Mouse (Mus musculus): ENCODE measurements around the gene Hormad2. TPM values are rescaled to one million over a fixed set of nuclear protein-coding genes. Genes with fewer than 3 reads are reported as not detected.

Hormad2 gene
- polyA plus RNA-seq, 1 experiment from 2014 or later: 0.35 TPM

GRCm38 (mm10) chr11:4471734-4472133 is 30.8 kb upstream of the Hormad2 start:
- Histone ChIP-seq H3K36me3 (ENCODE audit: control insufficient read depth, insufficient read depth, low read length) (no peaks in the 10 kb centered on the region), H3K9me3 (ENCODE audit: control insufficient read depth, low read length) (no peaks in the 10 kb centered on the region), H3K9ac (ENCODE audit: low read length) (no peak overlapping the region), H3K27me3 (ENCODE audit: control insufficient read depth, insufficient read depth, low read depth, low read length) (no peaks in the 10 kb centered on the region), H3K4me3 (ENCODE audit: low read length) (no peak overlapping the region), H3K27ac (ENCODE audit: low read length) (no peak overlapping the region), H3K4me2 (ENCODE audit: low read depth, low read length) (no peak overlapping the region), H3K4me1 (replicated peaks; ENCODE audit: control insufficient read depth, insufficient read depth, low read length) (no peaks in the 10 kb centered on the region)
- ATAC-seq (ENCODE audit: low read depth): no peak
- WGBS: 75% methylated on average over 5 of the region's 5 CpGs

- Histone ChIP-seq H3K27ac (ENCODE audit: low read length) (no peak overlapping the region), H3K4me2 (ENCODE audit: low read depth, low read length) (no peak overlapping the region), H3K9me3 (ENCODE audit: control insufficient read depth, low read length) (no peaks in the 10 kb centered on the region), H3K4me1 (replicated peaks; ENCODE audit: control insufficient read depth, insufficient read depth, low read length) (no peaks in the 10 kb centered on the region), H3K27me3 (ENCODE audit: control insufficient read depth, insufficient read depth, low read depth, low read length) (no peaks in the 10 kb centered on the region), H3K9ac (ENCODE audit: low read length) (no peak overlapping the region), H3K36me3 (ENCODE audit: control insufficient read depth, insufficient read depth, low read length) (no peaks in the 10 kb centered on the region), H3K4me3 (ENCODE audit: low read length) (no peak overlapping the region)
- no peak for ATAC-seq (ENCODE audit: low read depth)
Measured at GRCm38 (mm10) chr11:4471251-4471650, 30.3 kb upstream of the Hormad2 start.

- no peak overlapping the region for H3K9ac ChIP-seq (ENCODE audit: low read length)
- no peak overlapping the region for H3K4me2 ChIP-seq (ENCODE audit: low read depth, low read length)
- 60% methylated on average over 5 of the region's 5 CpGs for WGBS
- no peaks in the 10 kb centered on the region for H3K4me1 ChIP-seq (replicated peaks; ENCODE audit: control insufficient read depth, insufficient read depth, low read length)
- H3K36me3 ChIP-seq (ENCODE audit: control insufficient read depth, insufficient read depth, low read length): no peaks in the 10 kb centered on the region
- no peaks in the 10 kb centered on the region for H3K27me3 ChIP-seq (ENCODE audit: control insufficient read depth, insufficient read depth, low read depth, low read length)
- H3K9me3 ChIP-seq (ENCODE audit: control insufficient read depth, low read length): no peaks in the 10 kb centered on the region
- ATAC-seq (ENCODE audit: low read depth): no peak
- no peak overlapping the region for H3K27ac ChIP-seq (ENCODE audit: low read length)
- H3K4me3 ChIP-seq (ENCODE audit: low read length): no peak overlapping the region
Measured at GRCm38 (mm10) chr11:4469091-4469490, 28.2 kb upstream of the Hormad2 start.

GRCm38 (mm10) chr11:4467436-4467835 is 26.5 kb upstream of the Hormad2 start:
- H3K27ac ChIP-seq (ENCODE audit: low read length): no peak overlapping the region
- H3K4me2 ChIP-seq (ENCODE audit: low read depth, low read length): no peak overlapping the region
- H3K9ac ChIP-seq (ENCODE audit: low read length): no peak overlapping the region
- H3K4me1 ChIP-seq (replicated peaks; ENCODE audit: control insufficient read depth, insufficient read depth, low read length): no peaks in the 10 kb centered on the region
- no peaks in the 10 kb centered on the region for H3K27me3 ChIP-seq (ENCODE audit: control insufficient read depth, insufficient read depth, low read depth, low read length)
- WGBS: 92% methylated on average over 1 of the region's 1 CpGs
- no peak for ATAC-seq (ENCODE audit: low read depth)
- no peaks in the 10 kb centered on the region for H3K36me3 ChIP-seq (ENCODE audit: control insufficient read depth, insufficient read depth, low read length)
- H3K9me3 ChIP-seq (ENCODE audit: control insufficient read depth, low read length): no peaks in the 10 kb centered on the region
- no peak overlapping the region for H3K4me3 ChIP-seq (ENCODE audit: low read length)

GRCm38 (mm10) chr11:4466191-4466590 is 25.3 kb upstream of the Hormad2 start:
- H3K36me3 ChIP-seq (ENCODE audit: control insufficient read depth, insufficient read depth, low read length): no peaks in the 10 kb centered on the region
- H3K4me3 ChIP-seq (ENCODE audit: low read length): no peak overlapping the region
- peak; percentile 52; the same call in 1 of the 2 replicates for ATAC-seq (ENCODE audit: low read depth)
- H3K27ac ChIP-seq (ENCODE audit: low read length): peak overlapping the region; percentile 52
- WGBS: 58% methylated on average over 4 of the region's 4 CpGs
- H3K9me3 ChIP-seq (ENCODE audit: control insufficient read depth, low read length): no peaks in the 10 kb centered on the region
- no peaks in the 10 kb centered on the region for H3K4me1 ChIP-seq (replicated peaks; ENCODE audit: control insufficient read depth, insufficient read depth, low read length)
- H3K9ac ChIP-seq (ENCODE audit: low read length): no peak overlapping the region
- no peak overlapping the region for H3K4me2 ChIP-seq (ENCODE audit: low read depth, low read length)
- H3K27me3 ChIP-seq (ENCODE audit: control insufficient read depth, insufficient read depth, low read depth, low read length): no peaks in the 10 kb centered on the region

GRCm38 (mm10) chr11:4464616-4465015 is 23.7 kb upstream of the Hormad2 start:
- no peak for ATAC-seq (ENCODE audit: low read depth)
- 85% methylated on average over 4 of the region's 4 CpGs for WGBS
- Histone ChIP-seq H3K4me2 (ENCODE audit: low read depth, low read length) (no peak overlapping the region), H3K4me1 (replicated peaks; ENCODE audit: control insufficient read depth, insufficient read depth, low read length) (no peaks in the 10 kb centered on the region), H3K4me3 (ENCODE audit: low read length) (no peak overlapping the region), H3K9me3 (ENCODE audit: control insufficient read depth, low read length) (no peaks in the 10 kb centered on the region), H3K27ac (ENCODE audit: low read length) (no peak overlapping the region), H3K36me3 (ENCODE audit: control insufficient read depth, insufficient read depth, low read length) (no peaks in the 10 kb centered on the region), H3K27me3 (ENCODE audit: control insufficient read depth, insufficient read depth, low read depth, low read length) (no peaks in the 10 kb centered on the region), H3K9ac (ENCODE audit: low read length) (no peak overlapping the region)

- H3K36me3 ChIP-seq (ENCODE audit: control insufficient read depth, insufficient read depth, low read length): no peaks in the 10 kb centered on the region
- WGBS: 76% methylated on average over 1 of the region's 1 CpGs
- H3K4me3 ChIP-seq (ENCODE audit: low read length): no peak overlapping the region
- no peak overlapping the region for H3K4me2 ChIP-seq (ENCODE audit: low read depth, low read length)
- ATAC-seq (ENCODE audit: low read depth): no peak
- no peak overlapping the region for H3K9ac ChIP-seq (ENCODE audit: low read length)
- no peaks in the 10 kb centered on the region for H3K27me3 ChIP-seq (ENCODE audit: control insufficient read depth, insufficient read depth, low read depth, low read length)
- no peaks in the 10 kb centered on the region for H3K4me1 ChIP-seq (replicated peaks; ENCODE audit: control insufficient read depth, insufficient read depth, low read length)
- H3K9me3 ChIP-seq (ENCODE audit: control insufficient read depth, low read length): no peaks in the 10 kb centered on the region
- no peak overlapping the region for H3K27ac ChIP-seq (ENCODE audit: low read length)
Measured at GRCm38 (mm10) chr11:4464186-4464585, 23.3 kb upstream of the Hormad2 start.

GRCm38 (mm10) chr11:4462868-4463267 is 22.0 kb upstream of the Hormad2 start:
- H3K9me3 ChIP-seq (ENCODE audit: control insufficient read depth, low read length): no peaks in the 10 kb centered on the region
- ATAC-seq (ENCODE audit: low read depth): no peak
- H3K27me3 ChIP-seq (ENCODE audit: control insufficient read depth, insufficient read depth, low read depth, low read length): no peaks in the 10 kb centered on the region
- H3K4me1 ChIP-seq (replicated peaks; ENCODE audit: control insufficient read depth, insufficient read depth, low read length): no peaks in the 10 kb centered on the region
- 35% methylated on average over 2 of the region's 2 CpGs for WGBS
- H3K4me2 ChIP-seq (ENCODE audit: low read depth, low read length): no peak overlapping the region
- H3K27ac ChIP-seq (ENCODE audit: low read length): no peak overlapping the region
- H3K4me3 ChIP-seq (ENCODE audit: low read length): no peak overlapping the region
- H3K9ac ChIP-seq (ENCODE audit: low read length): no peak overlapping the region
- H3K36me3 ChIP-seq (ENCODE audit: control insufficient read depth, insufficient read depth, low read length): no peaks in the 10 kb centered on the region

GRCm38 (mm10) chr11:4461154-4461553 is 20.2 kb upstream of the Hormad2 start:
- Histone ChIP-seq H3K36me3 (ENCODE audit: control insufficient read depth, insufficient read depth, low read length) (no peaks in the 10 kb centered on the region), H3K4me3 (ENCODE audit: low read length) (no peak overlapping the region), H3K4me1 (replicated peaks; ENCODE audit: control insufficient read depth, insufficient read depth, low read length) (no peaks in the 10 kb centered on the region), H3K27me3 (ENCODE audit: control insufficient read depth, insufficient read depth, low read depth, low read length) (no peaks in the 10 kb centered on the region), H3K9me3 (ENCODE audit: control insufficient read depth, low read length) (no peaks in the 10 kb centered on the region), H3K9ac (ENCODE audit: low read length) (no peak overlapping the region), H3K27ac (ENCODE audit: low read length) (no peak overlapping the region), H3K4me2 (ENCODE audit: low read depth, low read length) (no peak overlapping the region)
- WGBS: 13% methylated on average over 12 of the region's 12 CpGs
- ATAC-seq (ENCODE audit: low read depth): no peak

- H3K27me3 ChIP-seq (ENCODE audit: control insufficient read depth, insufficient read depth, low read depth, low read length): no peaks in the 10 kb centered on the region
- no peaks in the 10 kb centered on the region for H3K36me3 ChIP-seq (ENCODE audit: control insufficient read depth, insufficient read depth, low read length)
- H3K27ac ChIP-seq (ENCODE audit: low read length): no peak overlapping the region
- no peak overlapping the region for H3K4me2 ChIP-seq (ENCODE audit: low read depth, low read length)
- 39% methylated on average over 5 of the region's 5 CpGs for WGBS
- H3K4me3 ChIP-seq (ENCODE audit: low read length): no peak overlapping the region
- ATAC-seq (ENCODE audit: low read depth): no peak
- no peaks in the 10 kb centered on the region for H3K9me3 ChIP-seq (ENCODE audit: control insufficient read depth, low read length)
- no peaks in the 10 kb centered on the region for H3K4me1 ChIP-seq (replicated peaks; ENCODE audit: control insufficient read depth, insufficient read depth, low read length)
- H3K9ac ChIP-seq (ENCODE audit: low read length): no peak overlapping the region
Measured at GRCm38 (mm10) chr11:4460615-4461014, 19.7 kb upstream of the Hormad2 start.

All from lung, embryonic 16.5 days (tissue).